Mouse (Mus musculus): Measurements from ENCODE around the gene Casc1.

Gene Casc1

GRCm38 (mm10) chr6:145202432-145203125 is 8.2 kb downstream of the Casc1 start:
- DNase-seq: no peak

DNA sequence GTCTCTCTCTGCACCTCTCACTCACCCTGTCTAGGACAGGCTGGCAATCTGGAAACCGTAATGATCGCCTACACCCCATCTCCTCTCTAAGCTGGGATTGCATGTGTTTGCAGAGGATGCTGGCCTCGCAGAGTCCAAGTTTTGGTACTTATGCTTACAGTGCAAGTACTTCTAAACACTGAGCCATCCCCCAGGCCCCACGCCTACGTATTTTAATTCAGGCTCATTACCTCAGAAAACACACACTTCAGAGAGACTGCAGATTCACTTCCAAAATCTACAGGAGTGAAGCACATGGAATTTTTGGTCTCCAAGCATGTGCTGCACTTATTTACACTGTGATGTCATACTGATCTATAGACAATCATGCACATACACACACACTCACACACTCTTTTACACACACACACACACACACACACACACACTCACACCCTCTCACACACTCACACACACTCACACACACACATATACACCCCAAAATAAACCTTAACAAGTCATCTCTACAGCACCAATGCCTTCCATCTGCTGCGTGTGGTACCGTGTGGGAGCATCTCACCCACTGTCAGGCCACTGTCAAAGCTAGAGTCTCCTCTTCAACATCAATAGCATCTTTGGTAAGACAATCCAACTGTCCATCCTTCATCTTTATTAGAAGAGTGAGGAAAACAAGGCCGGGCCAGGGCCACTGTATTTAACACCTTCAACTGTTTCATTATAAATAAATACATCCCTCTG is 12.7 kb downstream of the Casc1 start:
- no peak for DNase-seq

DNA sequence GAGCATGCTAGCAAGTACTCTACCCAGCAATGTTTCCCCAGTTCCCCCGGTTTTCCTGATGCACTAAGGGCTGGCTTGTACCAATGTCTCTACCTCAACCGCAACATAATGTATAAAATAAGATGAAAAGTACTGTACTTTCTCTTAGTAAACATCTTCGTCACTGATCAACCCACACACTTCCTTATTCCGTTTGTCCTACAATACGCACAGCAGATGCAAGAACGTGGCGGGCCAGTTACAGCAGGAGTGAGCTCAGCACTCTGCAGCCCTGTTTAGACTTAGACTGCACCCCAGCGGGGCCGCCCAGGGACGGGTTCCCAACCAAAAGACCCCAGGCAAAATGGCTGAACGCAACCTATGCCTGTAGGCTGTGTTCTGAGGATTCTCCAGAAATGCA is 17.4 kb downstream of the Casc1 start:
- no peak for DNase-seq

GRCm38 (mm10) chr6:145193038-145193437 is 17.8 kb downstream of the Casc1 start:
- DNase-seq: no peak

- peak; percentile 48 to 70 for DNase-seq
These were observed 23.4 kb downstream of the Casc1 start for GRCm38 (mm10) chr6:145187093-145188088.

DNA sequence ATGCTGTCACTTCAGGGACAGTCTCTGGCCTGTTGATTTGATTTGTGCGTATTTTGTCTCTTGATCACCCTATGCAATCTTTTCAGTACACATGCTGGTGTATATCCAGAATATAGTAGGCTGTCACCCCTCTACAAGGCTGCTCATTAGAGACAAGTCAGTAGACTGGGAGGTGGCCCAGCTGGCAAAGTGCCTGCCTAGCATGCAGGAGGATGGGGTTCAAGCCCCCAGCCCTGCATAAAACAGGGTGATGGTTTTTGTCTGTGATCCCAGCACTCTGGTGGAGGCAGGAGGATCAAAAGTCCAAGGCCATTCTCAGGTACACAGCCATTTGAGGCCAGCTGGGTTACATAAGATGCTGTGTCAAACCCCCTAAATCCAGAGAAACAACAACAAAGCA is 24.7 kb downstream of the Casc1 start:
- DNase-seq: peak; percentile 61 to 66

- peak in 1 of 2 experiments; percentile 17 for DNase-seq
These were observed 28.8 kb downstream of the Casc1 start for GRCm38 (mm10) chr6:145182044-145182443.

GRCm38 (mm10) chr6:145179665-145180064 is 31.1 kb downstream of the Casc1 start:
- peak; percentile 68 to 70 for DNase-seq

DNA sequence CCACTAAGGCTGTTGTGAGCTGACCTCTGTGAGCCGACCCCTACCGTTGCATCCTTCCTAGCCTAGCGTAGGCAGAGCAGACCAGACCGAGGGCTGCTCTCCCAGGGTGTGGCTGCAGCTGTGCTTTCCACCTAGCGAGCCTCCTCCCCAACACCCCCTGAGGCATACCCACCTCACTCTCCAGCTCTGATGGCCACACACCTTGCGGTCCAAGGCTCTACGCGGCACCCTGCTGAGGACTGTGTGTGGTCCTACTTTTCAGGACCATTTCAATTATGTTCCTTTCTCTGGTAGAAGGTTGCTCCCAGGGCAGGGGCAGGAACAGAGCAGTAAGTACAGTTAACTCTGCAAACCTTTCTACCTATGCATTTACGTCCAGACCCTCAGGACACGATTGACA is 34.3 kb downstream of the Casc1 start:
- DNase-seq: no peak

- DNase-seq: no peak
These were observed 35.2 kb downstream of the Casc1 start for GRCm38 (mm10) chr6:145175571-145175981.

DNA sequence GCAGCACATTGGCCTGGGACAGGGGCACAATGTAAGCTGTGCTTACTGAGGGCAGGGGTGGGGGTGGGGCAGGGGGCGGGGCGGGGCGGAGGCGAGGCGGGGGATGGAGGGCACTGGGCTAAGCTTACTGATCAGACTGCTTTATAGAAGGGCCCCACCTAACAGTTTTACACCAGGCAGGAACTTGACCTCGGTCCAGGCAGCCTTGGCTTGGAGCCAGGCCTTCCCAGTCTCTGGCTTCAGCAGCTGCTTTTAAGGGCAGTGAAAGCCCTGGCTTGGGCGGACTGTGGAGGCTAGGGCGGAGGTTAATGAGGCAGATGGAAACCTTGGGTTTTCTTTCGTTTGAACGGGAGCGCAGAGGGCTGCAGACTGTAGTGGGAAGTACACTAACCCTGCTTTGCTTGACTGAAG is 37.0 kb downstream of the Casc1 start:
- DNase-seq: peak; percentile 73 to 80

DNA sequence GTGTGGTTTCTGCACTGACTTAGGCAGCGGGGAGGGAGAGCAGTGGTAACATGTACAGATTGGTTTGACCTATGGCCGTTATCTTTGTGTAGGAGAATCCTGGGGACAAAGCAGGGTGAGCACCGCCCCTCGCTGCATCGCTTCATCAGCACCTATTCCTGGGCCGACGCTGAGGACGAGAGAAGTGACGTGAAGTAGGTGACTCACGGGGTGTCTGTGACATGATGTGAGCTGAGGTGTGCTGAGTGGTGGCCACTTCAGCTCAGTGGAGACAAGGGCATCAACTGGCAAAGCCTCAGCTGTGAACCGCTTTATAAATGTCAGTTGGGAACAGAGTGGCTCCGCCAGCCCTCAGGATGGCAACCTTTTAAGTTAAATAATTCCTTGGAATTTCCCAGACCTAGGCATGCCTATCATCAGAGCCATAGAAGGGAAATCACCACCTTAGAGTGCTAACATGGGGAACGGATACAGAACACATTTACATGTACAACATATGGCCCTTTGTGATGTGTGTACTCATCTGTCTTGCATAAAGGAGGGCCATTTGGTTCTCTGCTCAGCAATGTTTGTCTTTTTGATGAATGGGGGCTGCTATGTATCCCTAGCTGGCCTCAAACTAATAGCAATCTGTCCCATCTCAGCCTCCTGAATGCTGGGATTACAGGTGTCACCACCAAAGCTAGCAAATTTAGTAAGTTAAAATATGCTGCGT is 38.8 kb downstream of the Casc1 start:
- DNase-seq: no peak

DNA sequence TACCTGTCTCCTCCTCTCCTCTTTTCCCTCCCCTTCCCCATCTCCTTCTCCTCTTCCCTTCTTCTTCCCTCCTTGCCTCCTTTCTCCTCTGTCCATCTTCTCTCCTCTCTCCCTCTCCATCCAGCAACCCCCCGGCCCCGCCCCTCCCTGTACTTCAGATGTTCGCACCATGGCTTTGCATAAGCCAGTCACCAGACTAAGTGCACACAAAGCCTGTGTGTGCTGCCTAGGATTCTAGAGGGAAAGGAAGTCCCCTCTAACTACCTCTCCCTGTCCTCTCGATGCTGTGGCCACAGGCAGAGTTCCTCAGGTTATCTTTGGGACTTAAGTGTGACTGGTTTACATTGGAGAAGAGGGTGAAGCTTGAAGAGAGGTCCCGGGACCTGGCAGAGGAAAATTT is 50.2 kb downstream of the Casc1 start:
- no peak for DNase-seq

- no peak for DNase-seq
These were observed 52.2 kb downstream of the Casc1 start for GRCm38 (mm10) chr6:145158619-145159018.

- no peak for DNase-seq
These were observed 61.8 kb downstream of the Casc1 start for GRCm38 (mm10) chr6:145149054-145149453.

DNA sequence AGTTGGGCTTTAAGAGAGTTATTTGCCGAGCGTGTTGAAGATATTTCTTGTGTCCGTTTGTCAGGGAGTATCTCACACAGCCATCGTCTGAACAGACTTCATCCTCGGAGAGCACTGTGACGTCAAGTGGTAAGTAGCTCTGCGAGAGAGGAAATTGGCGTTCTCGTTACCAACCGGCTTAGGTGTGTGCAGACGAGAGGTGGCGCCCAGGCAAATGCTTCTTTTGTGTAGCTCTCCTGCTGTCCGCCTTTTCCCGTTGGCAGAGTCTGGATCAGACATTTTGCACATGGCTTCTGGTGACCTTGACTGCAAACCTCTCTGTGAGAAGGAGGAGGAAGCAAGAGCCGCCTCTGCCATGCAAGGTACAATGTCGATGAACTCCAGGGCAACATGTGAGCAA is 63.1 kb downstream of the Casc1 start:
- no peak for DNase-seq

DNA sequence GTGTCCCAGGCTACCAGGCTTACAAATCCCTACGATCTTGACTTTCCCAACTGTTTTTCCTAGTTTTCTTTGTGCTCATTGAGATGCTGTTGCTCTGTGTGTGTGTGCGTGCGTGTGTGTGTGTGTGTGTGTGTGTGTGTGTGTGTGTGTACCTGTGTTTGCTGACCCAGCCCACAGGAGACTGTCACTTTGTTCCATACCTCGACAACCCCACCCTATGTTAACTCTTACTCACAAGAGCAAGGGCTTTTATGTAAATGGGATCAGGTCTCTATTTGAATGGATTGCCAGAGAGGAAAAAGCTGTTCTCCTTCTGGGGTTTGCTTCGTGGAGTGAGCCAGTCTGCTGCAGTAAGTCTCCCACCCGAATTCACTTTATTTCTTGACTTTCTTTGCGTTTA is 65.6 kb downstream of the Casc1 start:
- no peak for DNase-seq

DNA sequence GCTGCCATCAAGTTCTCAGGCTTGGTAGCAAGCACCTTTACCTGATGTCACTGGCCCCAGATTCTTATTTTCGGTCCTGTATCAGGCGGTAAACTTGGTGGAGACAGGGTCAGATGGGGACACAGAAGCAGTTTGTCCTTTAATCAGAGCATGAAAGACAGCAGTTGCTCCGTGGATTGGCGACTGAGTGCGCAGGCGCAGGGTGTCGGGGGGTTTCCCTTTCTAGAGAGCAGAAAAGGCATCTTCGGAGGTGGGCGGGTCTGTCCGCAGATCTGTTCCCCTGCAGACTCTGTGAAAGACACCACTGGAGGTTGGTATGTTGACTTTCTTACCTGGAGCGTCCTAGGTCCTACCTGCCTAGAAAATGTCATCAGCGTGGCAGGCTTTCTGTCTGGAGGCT is 69.0 kb downstream of the Casc1 start:
- DNase-seq: no peak

GRCm38 (mm10) chr6:145140706-145141105 is 70.1 kb downstream of the Casc1 start:
- no peak for DNase-seq

DNA sequence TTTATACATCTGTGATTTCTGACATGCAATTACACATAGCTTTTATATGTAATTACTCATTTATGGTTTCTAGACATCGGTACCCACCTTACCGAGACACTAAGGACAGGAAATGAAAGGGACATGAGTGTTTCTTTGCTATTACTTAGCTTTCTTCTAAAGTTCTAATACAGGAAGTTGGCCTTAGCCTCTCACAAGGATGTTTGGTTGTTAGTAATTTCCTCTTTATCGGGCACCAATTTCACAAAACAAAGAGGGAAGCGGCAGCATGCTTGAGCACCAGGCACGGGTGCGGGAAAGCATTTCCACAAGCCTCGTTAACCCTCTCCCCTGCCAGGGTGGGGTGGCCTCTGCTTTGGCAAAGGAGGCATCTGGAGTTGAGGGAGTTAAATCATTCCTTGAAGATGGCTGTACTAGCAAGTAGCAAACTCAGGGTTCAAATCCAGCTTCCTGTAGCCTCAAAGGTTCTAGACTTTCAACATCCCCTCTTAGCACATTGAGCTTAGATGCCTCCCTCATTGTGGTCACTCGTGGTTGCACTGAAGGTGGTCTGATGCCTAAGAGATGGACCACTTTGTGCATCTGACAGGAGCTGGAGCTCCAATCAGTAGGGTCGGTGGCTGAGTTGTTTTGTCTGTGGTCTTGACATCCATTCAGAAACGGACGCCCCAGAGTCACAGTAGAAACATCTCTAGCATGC is 70.9 kb downstream of the Casc1 start:
- DNase-seq: no peak

- no peak for DNase-seq
These were observed 71.6 kb downstream of the Casc1 start for GRCm38 (mm10) chr6:145139236-145139635.

GRCm38 (mm10) chr6:145136831-145137230 is 74.0 kb downstream of the Casc1 start:
- DNase-seq: no peak
